Mouse (Mus musculus) MEL-GATA-1-ER (cell line): ENCODE data around the gene Msh3.
A peak's percentile ranks its signal among the peaks of the same experiment; 100 is the strongest.

ENCODE experiments used
- DNase-seq: peaks from one replicate; pipeline ENCODE4 v3.0.0-alpha.2; 2012; ENCODE audit warnings: low read depth; ENCODE audit errors: extremely low read depth

Gene Msh3

GRCm38 (mm10) chr13:92330621-92331020 is 24.2 kb downstream of the Msh3 start:
- no peak for DNase-seq

- DNase-seq: no peak
Observed at GRCm38 (mm10) chr13:92328000-92328399, 26.8 kb downstream of the Msh3 start.

- no peak for DNase-seq
Observed at GRCm38 (mm10) chr13:92326030-92326429, 28.8 kb downstream of the Msh3 start.

- no peak for DNase-seq
Observed at GRCm38 (mm10) chr13:92320770-92321169, 34.0 kb downstream of the Msh3 start.

- no peak for DNase-seq
Observed at GRCm38 (mm10) chr13:92314613-92315012, 40.2 kb downstream of the Msh3 start.

GRCm38 (mm10) chr13:92305680-92306079 is 49.1 kb downstream of the Msh3 start, which contains the start of gene Gm20379:
Gene Gm20379 (plus strand): TSS chr13:92305980.
- no peak for DNase-seq

- no peak for DNase-seq
Observed at GRCm38 (mm10) chr13:92304291-92304690, 50.5 kb downstream of the Msh3 start.

- DNase-seq: no peak
Observed at GRCm38 (mm10) chr13:92303062-92303948, 51.5 kb downstream of the Msh3 start.

- no peak for DNase-seq
Observed at GRCm38 (mm10) chr13:92302466-92302865, 52.3 kb downstream of the Msh3 start.

GRCm38 (mm10) chr13:92301754-92302153 is 53.0 kb downstream of the Msh3 start:
- no peak for DNase-seq

GRCm38 (mm10) chr13:92299522-92299921 is 55.3 kb downstream of the Msh3 start:
- DNase-seq: no peak

GRCm38 (mm10) chr13:92297021-92297420 is 57.8 kb downstream of the Msh3 start:
- DNase-seq: no peak

- DNase-seq: no peak
Observed at GRCm38 (mm10) chr13:92296490-92296889, 58.3 kb downstream of the Msh3 start.

GRCm38 (mm10) chr13:92293883-92294282 is 60.9 kb downstream of the Msh3 start:
- no peak for DNase-seq

- no peak for DNase-seq
Observed at GRCm38 (mm10) chr13:92291605-92292004, 63.2 kb downstream of the Msh3 start.

- no peak for DNase-seq
Observed at GRCm38 (mm10) chr13:92277027-92277426, 77.8 kb downstream of the Msh3 start.

GRCm38 (mm10) chr13:92275292-92275691 is 79.5 kb downstream of the Msh3 start:
- no peak for DNase-seq

GRCm38 (mm10) chr13:92274274-92275198 is 80.3 kb downstream of the Msh3 start:
- DNase-seq: peak; percentile 72

GRCm38 (mm10) chr13:92267076-92267475 is 87.7 kb downstream of the Msh3 start:
- no peak for DNase-seq

GRCm38 (mm10) chr13:92263566-92263965 is 91.2 kb downstream of the Msh3 start:
- DNase-seq: no peak

- no peak for DNase-seq
Observed at GRCm38 (mm10) chr13:92261329-92261728, 93.5 kb downstream of the Msh3 start.

- no peak for DNase-seq
Observed at GRCm38 (mm10) chr13:92255480-92255879, 99.3 kb downstream of the Msh3 start.
